Mouse (Mus musculus) MEL (cell line): Measurements from ENCODE around the gene Msx2.

Experiments used
- CTCF ChIP-seq, 3 experiments: IDR thresholded peaks in 2 of 3; conservative IDR thresholded peaks in 1 of 3; 2 replicates each; pipeline ENCODE4 v1.5.1; 2011 to 2012; ENCODE audit warnings: low read length in 3 of 3, low read depth in 2 of 3, mild to moderate bottlenecking in 2 of 3, improper control_type of control experiment in 1 of 3, inconsistent platforms in 1 of 3, mixed read lengths in 1 of 3, moderate library complexity in 1 of 3; ENCODE audit not compliant: control insufficient read depth in 1 of 3, insufficient read depth in 1 of 3, poor library complexity in 1 of 3, severe bottlenecking in 1 of 3
- ELF1 ChIP-seq: IDR thresholded peaks from 2 replicates; pipeline ENCODE4 v1.6.1; 2014; ENCODE audit warnings: low read depth, mild to moderate bottlenecking, inconsistent platforms, low read length, improper control_type of control experiment, moderate library complexity
- EP300 ChIP-seq, 2 experiments: IDR thresholded peaks; 2 replicates each; pipeline ENCODE4 v1.6.1; 2011; ENCODE audit warnings: improper control_type of control experiment in 2 of 2, low read length in 2 of 2, low read depth in 1 of 2, mild to moderate bottlenecking in 1 of 2
- ETS1 ChIP-seq: IDR thresholded peaks from 2 replicates; pipeline ENCODE4 v1.6.1; 2012; ENCODE audit warnings: low read depth, mild to moderate bottlenecking, inconsistent platforms, low read length, improper control_type of control experiment, moderate library complexity
- MAFK ChIP-seq: IDR thresholded peaks from 2 replicates; pipeline ENCODE4 v1.6.1; 2011; ENCODE audit warnings: low read depth, mild to moderate bottlenecking, low read length, improper control_type of control experiment, borderline replicate concordance
- MAZ ChIP-seq: IDR thresholded peaks from 2 replicates; pipeline ENCODE4 v1.6.1; 2012; ENCODE audit warnings: low read depth, mild to moderate bottlenecking, inconsistent platforms, low read length, improper control_type of control experiment
- POLR2A ChIP-seq, 2 experiments: IDR thresholded peaks; 2 replicates each; pipeline ENCODE4 v1.6.1; 2011 to 2012; ENCODE audit warnings: low read length in 2 of 2, mild to moderate bottlenecking in 2 of 2, control low read depth in 1 of 2, improper control_type of control experiment in 1 of 2, low read depth in 1 of 2, moderate library complexity in 1 of 2; ENCODE audit not compliant: control insufficient read depth in 1 of 2, insufficient read depth in 1 of 2, poor library complexity in 1 of 2
- POLR2AphosphoS2 ChIP-seq: IDR thresholded peaks from 2 replicates; pipeline ENCODE4 v1.6.1; 2011; ENCODE audit warnings: low read length, improper control_type of control experiment
- RAD21 ChIP-seq: IDR thresholded peaks from 2 replicates; pipeline ENCODE4 v1.6.1; 2011; ENCODE audit warnings: mild to moderate bottlenecking, low read depth, low read length, improper control_type of control experiment
- SIN3A ChIP-seq: IDR thresholded peaks from 2 replicates; pipeline ENCODE4 v1.6.1; 2012; ENCODE audit warnings: low read length, improper control_type of control experiment, inconsistent platforms
- TAL1 ChIP-seq: IDR thresholded peaks from 2 replicates; pipeline ENCODE4 v1.6.1; 2012; ENCODE audit warnings: mild to moderate bottlenecking, inconsistent platforms, low read length, moderate library complexity, mixed read lengths
- UBTF ChIP-seq: IDR thresholded peaks from 2 replicates; pipeline ENCODE4 v1.6.1; 2012; ENCODE audit warnings: low read depth, mild to moderate bottlenecking, inconsistent platforms, low read length, improper control_type of control experiment, moderate library complexity, borderline replicate concordance; ENCODE audit not compliant: insufficient read depth
- USF1 ChIP-seq: IDR thresholded peaks from 2 replicates; pipeline ENCODE4 v1.6.1; 2014; ENCODE audit warnings: low read depth, mild to moderate bottlenecking, inconsistent platforms, low read length, improper control_type of control experiment, moderate library complexity
- ZMIZ1 ChIP-seq: IDR thresholded peaks from 2 replicates; pipeline ENCODE4 v1.6.1; 2012; ENCODE audit warnings: low read depth, mild to moderate bottlenecking, inconsistent platforms, low read length, improper control_type of control experiment, moderate library complexity

DNA sequence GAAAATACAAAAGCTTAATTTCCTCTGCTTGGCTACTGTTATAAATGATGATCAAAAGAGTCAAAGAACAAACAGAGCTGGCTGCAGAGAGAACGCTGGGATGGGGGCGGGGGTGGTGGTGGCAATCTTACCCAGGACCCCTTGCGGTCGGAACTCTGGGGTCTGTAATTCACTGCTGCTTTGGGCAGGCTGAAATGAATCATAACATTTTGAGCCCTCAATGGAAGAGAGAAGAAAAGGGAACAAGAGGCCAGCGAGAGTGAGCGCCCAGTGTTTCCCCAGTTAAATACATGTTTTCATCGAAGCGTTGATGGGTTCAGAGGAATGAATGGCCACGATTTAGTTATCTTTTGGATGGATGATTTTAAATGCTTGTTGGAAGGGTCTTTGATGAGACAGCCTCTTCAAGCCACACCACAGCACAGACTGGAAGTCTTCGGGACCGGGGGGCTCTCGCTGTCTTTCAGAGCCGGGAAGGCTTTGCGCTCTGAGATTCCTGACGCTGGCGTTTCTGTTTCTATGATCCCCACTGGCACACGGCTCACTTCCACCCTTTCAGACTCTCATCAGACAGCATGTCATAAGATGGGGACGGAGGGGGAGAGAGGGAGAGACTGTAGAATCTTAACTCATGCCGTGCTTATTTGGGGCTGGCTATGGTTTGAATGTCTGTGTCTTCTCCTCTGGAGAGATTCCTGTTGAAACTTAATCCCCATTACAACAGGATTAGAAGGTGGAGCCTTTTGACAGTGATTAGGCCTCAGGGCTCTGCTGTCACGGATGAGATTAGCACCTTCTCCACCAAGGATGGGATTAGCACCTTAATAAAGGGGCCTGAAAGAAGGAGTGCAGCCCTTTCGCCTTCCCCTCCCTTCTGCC lies 17.8 kb downstream of the Msx2 start:
- TF ChIP-seq RAD21 (no peak), POLR2AphosphoS2 (no peak), ETS1 (no peak), POLR2A (IDR thresholded peaks at IDR 0.05; ENCODE audit: control insufficient read depth in 1 of 2, insufficient read depth in 1 of 2, low read depth in 1 of 2, low read length in 2 of 2, poor library complexity in 1 of 2) (no peak), CTCF (IDR thresholded peaks at IDR 0.05 in 2 of 3, conservative IDR thresholded peaks at IDR 0.05 in 1 of 3; ENCODE audit: control insufficient read depth in 1 of 3, insufficient read depth in 1 of 3, low read depth in 2 of 3, low read length in 3 of 3, poor library complexity in 1 of 3, severe bottlenecking in 1 of 3) (no peak), MAZ (no peak), TAL1 (no peak), MAFK (no peak), EP300 (IDR thresholded peaks at IDR 0.05; ENCODE audit: low read depth in 1 of 2, low read length in 2 of 2) (no peak), USF1 (no peak), SIN3A (no peak), ZMIZ1 (no peak), UBTF (no peak), ELF1 (no peak)
